Mouse (Mus musculus): ENCODE data around the gene Rnd2.

- TF ChIP-seq CHD1 (IDR thresholded peaks at IDR 0.05; ENCODE audit: low read depth, low read length) (no peak), CTCF (conservative IDR thresholded peaks at IDR 0.05 in 1 of 2, IDR thresholded peaks at IDR 0.05 in 1 of 2; ENCODE audit: low read depth in 2 of 2, low read length in 2 of 2) (no peak), POLR2A (IDR thresholded peaks at IDR 0.05; ENCODE audit: low read depth, low read length) (no peak), EP300 (IDR thresholded peaks at IDR 0.05; ENCODE audit: low read length) (no peak), SIN3A (IDR thresholded peaks at IDR 0.05; ENCODE audit: low read length) (no peak), ZC3H11A (IDR thresholded peaks at IDR 0.05; ENCODE audit: low read depth, low read length) (no peak), E2F4 (IDR thresholded peaks at IDR 0.05; ENCODE audit: insufficient replicate concordance, low read depth, low read length) (no peak), ELF1 (IDR thresholded peaks at IDR 0.05; ENCODE audit: low read depth, low read length) (no peak), MEF2A (IDR thresholded peaks at IDR 0.05; ENCODE audit: borderline replicate concordance, low read depth, low read length) (no peak), MAX (IDR thresholded peaks at IDR 0.05; ENCODE audit: low read length) (no peak), MAFK (IDR thresholded peaks at IDR 0.05; ENCODE audit: insufficient replicate concordance, low read length) (no peak)
These were observed 29.0 kb upstream of the Rnd2 start for GRCm38 (mm10) chr11:101435831-101436230.
